Mouse (Mus musculus): ENCODE results near the gene Suclg1. TPM values are rescaled to one million over a fixed set of nuclear protein-coding genes. Genes with fewer than 3 reads are reported as not detected.

The Suclg1 gene
- total and polyA plus RNA-seq, 3 experiments: 53.7 to 105 (median 99.7) TPM

GRCm38 (mm10) chr6:73246821-73247220 lies 1.4 kb upstream of the Suclg1 start:
- H3K4me3 ChIP-seq (ENCODE audit: low read depth, low read length): no peak overlapping the region
- TF ChIP-seq CTCF (IDR thresholded peaks at IDR 0.05; ENCODE audit: low read depth, low read length): no peak
- ATAC-seq (ENCODE audit: extremely low read depth, insufficient number of reproducible peaks, low FRiP score, poor library complexity, severe bottlenecking): no peak
- DNase-seq (ENCODE audit: low spot score): no peak
- H3K9me3 ChIP-seq (replicated peaks): no peaks in the 10 kb centered on the region
- peaks cover 10% of the 10 kb centered on the region for H3K36me3 ChIP-seq (replicated peaks)
- peaks cover 14% of the 10 kb centered on the region for H3K4me1 ChIP-seq (ENCODE audit: insufficient read depth, low read depth, low read length)
- peaks cover 6% of the 10 kb centered on the region; the same call in 1 of the 2 replicates for H3K27me3 ChIP-seq (ENCODE audit: insufficient read depth, low read length)

GRCm38 (mm10) chr6:73247452-73247851 lies 730 bp upstream of the Suclg1 start:
- H3K4me3 ChIP-seq (ENCODE audit: low read depth, low read length): no peak overlapping the region; the same call in 1 of the 2 replicates
- H3K4me1 ChIP-seq (ENCODE audit: insufficient read depth, low read depth, low read length): peaks cover 17% of the 10 kb centered on the region
- DNase-seq (ENCODE audit: low spot score): no peak
- peaks cover 6% of the 10 kb centered on the region; the same call in 1 of the 2 replicates for H3K27me3 ChIP-seq (ENCODE audit: insufficient read depth, low read length)
- peaks cover 15% of the 10 kb centered on the region for H3K36me3 ChIP-seq (replicated peaks)
- ATAC-seq (ENCODE audit: extremely low read depth, insufficient number of reproducible peaks, low FRiP score, poor library complexity, severe bottlenecking): no peak
- no peaks in the 10 kb centered on the region for H3K9me3 ChIP-seq (replicated peaks)
- TF ChIP-seq TAL1 (conservative IDR thresholded peaks at IDR 0.05; ENCODE audit: low read depth, low read length) (no peak), GATA1 (IDR thresholded peaks at IDR 0.05; ENCODE audit: borderline replicate concordance, low read length) (no peak), POLR2AphosphoS5 (IDR thresholded peaks at IDR 0.05; ENCODE audit: insufficient replicate concordance, low read depth, low read length) (no peak), GATA2 (IDR thresholded peaks at IDR 0.05; ENCODE audit: borderline replicate concordance, low read depth, low read length) (no peak), CTCF (IDR thresholded peaks at IDR 0.05; ENCODE audit: low read depth, low read length) (no peak)

- H3K4me3 ChIP-seq (ENCODE audit: low read depth, low read length): peak overlapping the region; percentile 92
- H3K36me3 ChIP-seq (replicated peaks): peaks cover 28% of the 10 kb centered on the region
- H3K9me3 ChIP-seq (replicated peaks): no peaks in the 10 kb centered on the region
- DNase-seq (ENCODE audit: low spot score) (peak; percentile 50), ATAC-seq (ENCODE audit: extremely low read depth, insufficient number of reproducible peaks, low FRiP score, poor library complexity, severe bottlenecking) (peak; percentile 29; the same call in 1 of the 2 replicates)
- peaks cover 6% of the 10 kb centered on the region; the same call in 1 of the 2 replicates for H3K27me3 ChIP-seq (ENCODE audit: insufficient read depth, low read length)
- H3K4me1 ChIP-seq (ENCODE audit: insufficient read depth, low read depth, low read length): peaks cover 24% of the 10 kb centered on the region
- TF ChIP-seq TAL1 (conservative IDR thresholded peaks at IDR 0.05; ENCODE audit: low read depth, low read length): no peak
- no peak for TF ChIP-seq GATA2 (IDR thresholded peaks at IDR 0.05; ENCODE audit: borderline replicate concordance, low read depth, low read length)
- TF ChIP-seq GATA1 (IDR thresholded peaks at IDR 0.05; ENCODE audit: borderline replicate concordance, low read length): no peak
- no peak for TF ChIP-seq POLR2AphosphoS5 (IDR thresholded peaks at IDR 0.05; ENCODE audit: insufficient replicate concordance, low read depth, low read length)
- TF ChIP-seq CTCF (IDR thresholded peaks at IDR 0.05; ENCODE audit: low read depth, low read length): no peak
Measured at GRCm38 (mm10) chr6:73249049-73249422, 854 bp downstream of the Suclg1 start.

- Histone ChIP-seq H3K36me3 (replicated peaks) (peaks cover 36% of the 10 kb centered on the region), H3K27me3 (ENCODE audit: insufficient read depth, low read length) (peaks cover 6% of the 10 kb centered on the region; the same call in 1 of the 2 replicates), H3K4me3 (ENCODE audit: low read depth, low read length) (no peak overlapping the region; the same call in 1 of the 2 replicates), H3K9me3 (replicated peaks) (no peaks in the 10 kb centered on the region), H3K4me1 (ENCODE audit: insufficient read depth, low read depth, low read length) (peaks cover 29% of the 10 kb centered on the region)
- no peak for TF ChIP-seq GATA1 (IDR thresholded peaks at IDR 0.05; ENCODE audit: borderline replicate concordance, low read length)
- no peak for TF ChIP-seq TAL1 (conservative IDR thresholded peaks at IDR 0.05; ENCODE audit: low read depth, low read length)
- no peak for TF ChIP-seq POLR2AphosphoS5 (IDR thresholded peaks at IDR 0.05; ENCODE audit: insufficient replicate concordance, low read depth, low read length)
- no peak for TF ChIP-seq CTCF (IDR thresholded peaks at IDR 0.05; ENCODE audit: low read depth, low read length)
- no peak for TF ChIP-seq GATA2 (IDR thresholded peaks at IDR 0.05; ENCODE audit: borderline replicate concordance, low read depth, low read length)
- DNase-seq (ENCODE audit: low spot score): no peak
- no peak for ATAC-seq (ENCODE audit: extremely low read depth, insufficient number of reproducible peaks, low FRiP score, poor library complexity, severe bottlenecking)
Measured at GRCm38 (mm10) chr6:73249851-73250250, 1.7 kb downstream of the Suclg1 start.

- no peak for ATAC-seq (ENCODE audit: extremely low read depth, insufficient number of reproducible peaks, low FRiP score, poor library complexity, severe bottlenecking)
- DNase-seq (ENCODE audit: low spot score): no peak
- no peak for TF ChIP-seq GATA2 (IDR thresholded peaks at IDR 0.05; ENCODE audit: borderline replicate concordance, low read depth, low read length)
- TF ChIP-seq GATA1 (IDR thresholded peaks at IDR 0.05; ENCODE audit: borderline replicate concordance, low read length): no peak
- TF ChIP-seq CTCF (IDR thresholded peaks at IDR 0.05; ENCODE audit: low read depth, low read length): no peak
- TF ChIP-seq POLR2AphosphoS5 (IDR thresholded peaks at IDR 0.05; ENCODE audit: insufficient replicate concordance, low read depth, low read length): no peak
- TF ChIP-seq TAL1 (conservative IDR thresholded peaks at IDR 0.05; ENCODE audit: low read depth, low read length): no peak
- Histone ChIP-seq H3K4me1 (ENCODE audit: insufficient read depth, low read depth, low read length) (peaks cover 31% of the 10 kb centered on the region), H3K36me3 (replicated peaks) (peaks cover 42% of the 10 kb centered on the region), H3K27me3 (ENCODE audit: insufficient read depth, low read length) (0 out of 2 replicates have a peak, but pooled peaks cover under 1% of the 10 kb centered on the region), H3K4me3 (ENCODE audit: low read depth, low read length) (no peak overlapping the region), H3K9me3 (replicated peaks) (no peaks in the 10 kb centered on the region)
Measured at GRCm38 (mm10) chr6:73251336-73251735, 3.2 kb downstream of the Suclg1 start.

- no peak for ATAC-seq (ENCODE audit: extremely low read depth, insufficient number of reproducible peaks, low FRiP score, poor library complexity, severe bottlenecking)
- TF ChIP-seq GATA2 (IDR thresholded peaks at IDR 0.05; ENCODE audit: borderline replicate concordance, low read depth, low read length): no peak
- TF ChIP-seq CTCF (IDR thresholded peaks at IDR 0.05; ENCODE audit: low read depth, low read length): no peak
- TF ChIP-seq GATA1 (IDR thresholded peaks at IDR 0.05; ENCODE audit: borderline replicate concordance, low read length): no peak
- no peak for TF ChIP-seq POLR2AphosphoS5 (IDR thresholded peaks at IDR 0.05; ENCODE audit: insufficient replicate concordance, low read depth, low read length)
- TF ChIP-seq TAL1 (conservative IDR thresholded peaks at IDR 0.05; ENCODE audit: low read depth, low read length): no peak
- Histone ChIP-seq H3K9me3 (replicated peaks) (no peaks in the 10 kb centered on the region), H3K4me1 (ENCODE audit: insufficient read depth, low read depth, low read length) (peaks cover 31% of the 10 kb centered on the region), H3K4me3 (ENCODE audit: low read depth, low read length) (no peak overlapping the region), H3K36me3 (replicated peaks) (peaks cover 53% of the 10 kb centered on the region), H3K27me3 (ENCODE audit: insufficient read depth, low read length) (no peaks in the 10 kb centered on the region)
- no peak for DNase-seq (ENCODE audit: low spot score)
Measured at GRCm38 (mm10) chr6:73252396-73252795, 4.2 kb downstream of the Suclg1 start.

Measured in G1E (cell line).